Mouse (Mus musculus) liver, embryonic 15.5 days (tissue): ENCODE data around the gene Slc5a1. TPM values are rescaled to one million over a fixed set of nuclear protein-coding genes. Genes with fewer than 3 reads are reported as not detected.

Source experiments
- ATAC-seq: fragments of 200-750 bp; cut with Nextera tagmentation; 2 replicates; pipeline ENCODE4 v1.8.0; 2017; ENCODE audit warnings: moderate number of reproducible peaks, mild to moderate bottlenecking, moderate library complexity; ENCODE audit not compliant: insufficient read depth
- H3K27ac ChIP-seq: fragments of 300-500 bp; sonication (generic); replicated peaks from 2 replicates; pipeline ENCODE4 v1.5.1; 2015; ENCODE audit warnings: mild to moderate bottlenecking, inconsistent platforms
- H3K27me3 ChIP-seq: fragments of 300-500 bp; sonication (generic); 2 replicates; pipeline ENCODE4 v1.6.1; 2015; ENCODE audit warnings: mild to moderate bottlenecking, inconsistent platforms
- H3K36me3 ChIP-seq: fragments of 300-500 bp; sonication (generic); replicated peaks from 2 replicates; pipeline ENCODE4 v1.6.1; 2015; ENCODE audit warnings: moderate library complexity, mild to moderate bottlenecking, inconsistent platforms
- H3K4me1 ChIP-seq: fragments of 300-500 bp; sonication (generic); replicated peaks from 2 replicates; pipeline ENCODE4 v1.6.1; 2015; ENCODE audit warnings: inconsistent platforms
- H3K4me2 ChIP-seq: fragments of 300-500 bp; sonication (generic); 2 replicates; pipeline ENCODE4 v1.6.1; 2015; ENCODE audit warnings: moderate library complexity, mild to moderate bottlenecking, inconsistent platforms
- H3K4me3 ChIP-seq: fragments of 300-500 bp; sonication (generic); replicated peaks from 2 replicates; pipeline ENCODE4 v1.5.1; 2015; ENCODE audit warnings: mild to moderate bottlenecking, inconsistent platforms
- H3K9ac ChIP-seq: fragments of 300-500 bp; sonication (generic); 2 replicates; pipeline ENCODE4 v1.6.1; 2015; ENCODE audit warnings: moderate library complexity, mild to moderate bottlenecking, inconsistent platforms
- H3K9me3 ChIP-seq: fragments of 300-500 bp; sonication (generic); replicated peaks from 2 replicates; pipeline ENCODE4 v1.6.1; 2016; ENCODE audit warnings: inconsistent platforms
- WGBS: fragments of 180-500 bp; shearing (Covaris S2); methylation state at CpG from one replicate; pipeline ENCODE4 v1.1.7; 2015; ENCODE audit warnings: mixed read lengths; ENCODE audit not compliant: insufficient replicate concordance; 5-methylcytosine and 5-hydroxymethylcytosine counted together
- polyA plus RNA-seq: library from polyadenylated mRNA; unstranded; fragments of >200 nt; fragmentation: Nextera tagmentation; extraction: Ambion mirVana; gene quantifications from 2 replicates; pipeline ENCODE4 v1.2.1, GENCODE M21; 2015

Slc5a1 gene
- polyA plus RNA-seq, 1 experiment from 2014 or later, result 0.08 TPM

DNA sequence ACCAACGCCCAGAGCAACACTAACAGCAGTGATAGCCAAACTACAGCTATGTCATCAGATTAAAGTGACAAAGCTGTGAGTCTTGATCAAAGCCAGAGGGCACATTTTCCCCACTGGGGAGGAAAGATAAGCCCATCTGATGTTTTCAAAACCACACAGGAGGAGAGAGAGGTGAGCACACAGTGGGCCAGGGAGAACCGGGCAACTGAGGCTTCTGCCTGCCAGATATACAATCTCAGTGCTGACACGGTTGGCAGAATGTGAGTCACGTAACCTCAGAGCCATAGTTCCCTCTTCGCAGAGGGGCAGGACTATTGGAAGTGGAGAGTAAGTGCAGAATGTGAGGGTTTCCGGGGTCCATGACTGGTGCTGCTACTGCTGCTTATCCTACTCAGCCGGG, 89.5 kb downstream of the Slc5a1 start:
- Histone ChIP-seq H3K27me3 (no peaks in the 10 kb centered on the region; the same call in none of the 2 replicates), H3K9me3 (no peaks in the 10 kb centered on the region), H3K36me3 (no peaks in the 10 kb centered on the region), H3K4me2 (no peak overlapping the region), H3K4me1 (peaks cover 6% of the 10 kb centered on the region), H3K9ac (no peak overlapping the region), H3K27ac (no peak overlapping the region), H3K4me3 (no peak overlapping the region)
- peak; percentile 34; the same call in 1 of the 2 replicates for ATAC-seq
- 7% methylated on average over 7 of the region's 7 CpGs for WGBS

DNA sequence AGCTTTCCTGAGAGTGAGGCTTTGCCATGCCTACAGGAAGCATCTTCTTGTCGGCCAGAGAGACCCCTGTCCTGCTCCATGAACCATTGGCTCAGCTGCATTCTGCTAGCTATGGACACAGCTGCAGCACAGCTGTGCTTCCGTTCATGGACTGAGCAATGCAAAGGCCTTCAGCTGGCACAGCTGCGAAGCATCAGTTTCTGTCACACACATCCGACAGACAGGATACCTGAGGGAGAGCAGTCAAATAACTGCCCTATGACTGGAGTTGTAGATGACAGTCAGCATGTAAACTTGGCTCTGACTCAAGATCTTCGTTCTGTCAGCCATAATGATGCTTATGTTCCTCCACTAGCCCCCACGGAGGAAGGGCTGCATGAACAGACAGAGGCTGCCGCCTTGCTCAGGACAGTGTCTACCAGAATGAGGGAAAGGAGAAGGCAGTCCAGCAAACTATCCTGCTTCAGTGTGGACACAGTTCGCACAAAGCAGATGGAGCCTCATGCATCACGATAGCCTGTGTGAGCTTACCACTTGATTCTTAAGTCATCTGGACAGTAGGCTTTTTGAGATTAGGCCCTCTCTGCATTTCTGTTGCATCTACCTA, 91.3 kb downstream of the Slc5a1 start:
- no peaks in the 10 kb centered on the region; the same call in none of the 2 replicates for H3K27me3 ChIP-seq

GRCm38 (mm10) chr5:33200071-33200470, 96.1 kb downstream of the Slc5a1 start:
- 35% methylated on average over 1 of the region's 1 CpGs for WGBS
- no peaks in the 10 kb centered on the region; the same call in none of the 2 replicates for H3K27me3 ChIP-seq
- H3K4me2 ChIP-seq, result no peak overlapping the region
- no peaks in the 10 kb centered on the region for H3K9me3 ChIP-seq
- no peaks in the 10 kb centered on the region for H3K36me3 ChIP-seq
- H3K4me3 ChIP-seq, result no peak overlapping the region
- no peak overlapping the region for H3K9ac ChIP-seq
- no peak overlapping the region for H3K27ac ChIP-seq
- ATAC-seq, result no peak
- H3K4me1 ChIP-seq, result peaks cover 20% of the 10 kb centered on the region

More for the DNA sequence above, 91.3 kb downstream of the Slc5a1 start:
- Histone ChIP-seq H3K4me3 (no peak overlapping the region), H3K9ac (no peak overlapping the region), H3K27ac (no peak overlapping the region), H3K36me3 (no peaks in the 10 kb centered on the region), H3K4me1 (peaks cover 6% of the 10 kb centered on the region), H3K4me2 (no peak overlapping the region), H3K9me3 (no peaks in the 10 kb centered on the region)
- no peak for ATAC-seq
- WGBS, result 63% methylated on average over 9 of the region's 9 CpGs

GRCm38 (mm10) chr5:33201697-33202096, 97.7 kb downstream of the Slc5a1 start:
- Histone ChIP-seq H3K9ac (no peak overlapping the region), H3K4me3 (no peak overlapping the region)
- no peak for ATAC-seq

GRCm38 (mm10) chr5:33202516-33203170, 98.6 kb downstream of the Slc5a1 start:
- H3K9ac ChIP-seq, result no peak overlapping the region
- no peak for ATAC-seq
- no peak overlapping the region for H3K4me2 ChIP-seq
- H3K4me3 ChIP-seq, result no peak overlapping the region
- H3K36me3 ChIP-seq, result no peaks in the 10 kb centered on the region
- no peak overlapping the region for H3K27ac ChIP-seq
- no peaks in the 10 kb centered on the region for H3K9me3 ChIP-seq
- peaks cover 38% of the 10 kb centered on the region for H3K4me1 ChIP-seq
- H3K27me3 ChIP-seq, result no peaks in the 10 kb centered on the region; the same call in 1 of the 2 replicates
- 53% methylated on average over 13 of the region's 13 CpGs for WGBS

More at GRCm38 (mm10) chr5:33201697-33202096, 97.7 kb downstream of the Slc5a1 start:
- Histone ChIP-seq H3K4me2 (no peak overlapping the region), H3K36me3 (no peaks in the 10 kb centered on the region), H3K27ac (no peak overlapping the region), H3K9me3 (no peaks in the 10 kb centered on the region), H3K27me3 (no peaks in the 10 kb centered on the region; the same call in 1 of the 2 replicates), H3K4me1 (peaks cover 30% of the 10 kb centered on the region)
- WGBS, result 52% methylated on average over 13 of the region's 13 CpGs

- Histone ChIP-seq H3K4me2 (no peak overlapping the region), H3K4me1 (peaks cover 38% of the 10 kb centered on the region), H3K4me3 (no peak overlapping the region), H3K27ac (no peak overlapping the region), H3K9me3 (no peaks in the 10 kb centered on the region), H3K36me3 (no peaks in the 10 kb centered on the region), H3K27me3 (no peaks in the 10 kb centered on the region; the same call in 1 of the 2 replicates), H3K9ac (no peak overlapping the region)
- no peak for ATAC-seq
- WGBS, result 62% methylated on average over 6 of the region's 6 CpGs
Measured at GRCm38 (mm10) chr5:33203171-33203565, 99.1 kb downstream of the Slc5a1 start.

- Histone ChIP-seq H3K9ac (no peak overlapping the region), H3K27ac (no peak overlapping the region), H3K4me2 (peak overlapping the region; percentile 61), H3K9me3 (no peaks in the 10 kb centered on the region), H3K36me3 (no peaks in the 10 kb centered on the region), H3K4me3 (peak overlapping the region; percentile 20), H3K27me3 (no peaks in the 10 kb centered on the region), H3K4me1 (peaks cover 41% of the 10 kb centered on the region)
- ATAC-seq, result peak; percentile 61
- 7% methylated on average over 9 of the region's 9 CpGs for whole genome bisulfite sequencing
Measured at GRCm38 (mm10) chr5:33203691-33204242, 99.7 kb downstream of the Slc5a1 start.

DNA sequence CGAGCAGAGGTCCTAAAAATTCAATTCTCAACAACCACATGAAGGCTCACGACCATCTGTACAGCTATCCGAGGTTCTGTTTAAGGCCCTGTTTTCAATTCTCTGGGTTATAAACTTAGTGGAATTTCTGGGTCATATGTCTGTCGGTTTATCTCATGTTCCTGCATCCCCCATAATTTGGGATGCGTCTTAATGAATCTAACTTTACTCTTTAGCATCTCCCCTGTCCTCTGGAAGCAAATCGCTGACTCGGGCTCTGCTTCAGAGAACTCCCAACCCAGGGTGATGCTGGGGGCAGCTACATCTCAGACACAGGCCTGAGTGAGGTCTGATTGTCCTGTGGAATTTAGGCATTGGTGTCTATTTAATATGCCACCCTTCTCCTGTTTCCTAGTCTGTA, 100.3 kb downstream of the Slc5a1 start:
- WGBS, result 61% methylated on average over 7 of the region's 7 CpGs
- no peaks in the 10 kb centered on the region for H3K36me3 ChIP-seq
- H3K4me2 ChIP-seq, result peak overlapping the region; percentile 61
- no peaks in the 10 kb centered on the region for H3K9me3 ChIP-seq
- H3K27ac ChIP-seq, result no peak overlapping the region
- H3K4me1 ChIP-seq, result peaks cover 42% of the 10 kb centered on the region
- no peaks in the 10 kb centered on the region for H3K27me3 ChIP-seq
- ATAC-seq, result no peak
- H3K9ac ChIP-seq, result no peak overlapping the region
- H3K4me3 ChIP-seq, result no peak overlapping the region

DNA sequence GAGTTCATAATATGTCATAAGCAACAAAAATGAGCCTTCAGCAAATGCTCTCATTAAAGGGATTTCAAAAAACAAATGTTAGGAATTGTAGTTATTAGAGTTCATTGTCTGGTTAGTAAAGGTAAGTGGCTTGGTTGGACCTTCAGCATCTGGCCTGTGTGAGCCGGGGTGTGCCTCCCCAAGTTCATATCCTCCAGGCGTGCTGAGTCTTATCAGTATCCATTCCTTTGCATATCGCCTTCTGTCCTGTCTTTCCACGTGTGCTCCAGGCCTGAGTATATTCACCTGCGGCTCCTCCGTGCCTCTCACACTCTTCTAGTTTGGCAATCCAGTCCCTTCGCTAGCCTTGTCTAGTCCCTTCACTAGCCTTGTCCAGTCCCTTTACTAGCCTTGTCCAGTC, 102.3 kb downstream of the Slc5a1 start:
- WGBS, result 38% methylated on average over 7 of the region's 7 CpGs
- Histone ChIP-seq H3K27me3 (no peaks in the 10 kb centered on the region), H3K9ac (no peak overlapping the region)

GRCm38 (mm10) chr5:33207136-33207535, 103.1 kb downstream of the Slc5a1 start:
- H3K9ac ChIP-seq, result no peak overlapping the region
- no peak overlapping the region for H3K27ac ChIP-seq
- ATAC-seq, result no peak
- WGBS, result 50% methylated on average over 9 of the region's 9 CpGs
- no peaks in the 10 kb centered on the region for H3K27me3 ChIP-seq
- no peaks in the 10 kb centered on the region for H3K36me3 ChIP-seq
- H3K4me3 ChIP-seq, result no peak overlapping the region
- H3K4me1 ChIP-seq, result peaks cover 42% of the 10 kb centered on the region
- H3K9me3 ChIP-seq, result no peaks in the 10 kb centered on the region
- no peak overlapping the region for H3K4me2 ChIP-seq

More for the DNA sequence above, 102.3 kb downstream of the Slc5a1 start:
- Histone ChIP-seq H3K36me3 (no peaks in the 10 kb centered on the region), H3K4me1 (peaks cover 42% of the 10 kb centered on the region), H3K4me3 (no peak overlapping the region), H3K9me3 (no peaks in the 10 kb centered on the region), H3K4me2 (no peak overlapping the region), H3K27ac (no peak overlapping the region)
- no peak for ATAC-seq

GRCm38 (mm10) chr5:33208533-33209245, 104.7 kb downstream of the Slc5a1 start:
- Histone ChIP-seq H3K27ac (no peak overlapping the region), H3K9me3 (no peaks in the 10 kb centered on the region), H3K36me3 (no peaks in the 10 kb centered on the region), H3K27me3 (no peaks in the 10 kb centered on the region), H3K4me3 (no peak overlapping the region), H3K4me1 (peaks cover 34% of the 10 kb centered on the region), H3K9ac (no peak overlapping the region), H3K4me2 (no peak overlapping the region)
- 52% methylated on average over 14 of the region's 14 CpGs for WGBS
- no peak for ATAC-seq
